Mouse (Mus musculus) megakaryocyte, embryonic 14.5 days (primary cell): ENCODE data around the gene Tmed9. TPM values are rescaled to one million over a fixed set of nuclear protein-coding genes. Genes with fewer than 3 reads are reported as not detected.
A peak's percentile ranks its signal among the peaks of the same experiment; 100 is the strongest.
"Not testable (repeated sequence)": the region's sequence is repeated elsewhere in the genome, so short reads cannot be mapped to it uniquely, and the experiment has no call there.

Experiments used
- H3K27me3 ChIP-seq: replicated peaks from 2 replicates; pipeline ENCODE3; 2012; ENCODE audit warnings: inconsistent platforms
- H3K36me3 ChIP-seq: replicated peaks from 2 replicates; pipeline ENCODE3; 2012; ENCODE audit warnings: low read length, inconsistent platforms, mixed read lengths
- H3K4me1 ChIP-seq: 2 replicates; pipeline ENCODE4 v1.6.1; 2012; ENCODE audit warnings: inconsistent platforms
- H3K4me3 ChIP-seq: replicated peaks from 2 replicates; pipeline ENCODE3; 2012; ENCODE audit warnings: moderate library complexity, mild to moderate bottlenecking, inconsistent platforms
- H3K9me3 ChIP-seq: 2 replicates; pipeline ENCODE4 v1.6.1; 2012; ENCODE audit warnings: inconsistent platforms
- FLI1 ChIP-seq: IDR thresholded peaks from 2 replicates; pipeline ENCODE4 v1.6.1; 2012; ENCODE audit warnings: low read length, inconsistent platforms, mixed read lengths
- GATA1 ChIP-seq: IDR thresholded peaks from 3 replicates; pipeline ENCODE4 v1.6.1; 2012; ENCODE audit warnings: mixed read lengths, low read length, inconsistent platforms, borderline replicate concordance
- polyA plus RNA-seq: library from polyadenylated mRNA; stranded (reverse); fragments of >175 nt; gene quantifications from 2 replicates; pipeline ENCODE4 v1.2.3, GENCODE M21; 2012; ENCODE audit warnings: low replicate concordance; ENCODE audit not compliant: insufficient read depth

Gene Tmed9
- polyA plus RNA-seq, 1 experiment: 240 TPM

DNA sequence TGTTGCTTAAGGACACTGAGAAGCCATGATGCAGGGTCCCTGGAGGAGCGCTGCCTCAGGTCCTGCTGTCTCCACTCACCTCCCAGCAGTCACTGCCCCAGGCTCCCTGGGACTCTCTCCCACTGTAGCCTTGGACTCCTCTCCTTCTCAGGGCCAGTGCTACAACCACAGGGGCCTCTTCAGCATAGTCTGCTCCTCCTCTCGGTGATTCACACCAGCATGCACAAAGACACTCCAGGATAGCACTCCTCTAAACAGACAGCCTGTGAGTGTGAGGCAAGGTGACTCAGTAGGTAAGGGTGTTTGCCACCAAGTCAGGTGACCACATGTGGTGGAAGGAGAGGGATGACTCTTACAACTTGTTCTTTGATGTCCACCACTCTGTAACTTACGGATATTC lies 31.1 kb downstream of the Tmed9 start:
- H3K9me3 ChIP-seq: no peaks in the 10 kb centered on the region
- peaks cover 58% of the 10 kb centered on the region for H3K4me1 ChIP-seq
- TF ChIP-seq GATA1: no peak
- TF ChIP-seq FLI1: no peak
- H3K4me3 ChIP-seq: no peak overlapping the region
- peaks cover 74% of the 10 kb centered on the region for H3K36me3 ChIP-seq
- H3K27me3 ChIP-seq: no peaks in the 10 kb centered on the region

DNA sequence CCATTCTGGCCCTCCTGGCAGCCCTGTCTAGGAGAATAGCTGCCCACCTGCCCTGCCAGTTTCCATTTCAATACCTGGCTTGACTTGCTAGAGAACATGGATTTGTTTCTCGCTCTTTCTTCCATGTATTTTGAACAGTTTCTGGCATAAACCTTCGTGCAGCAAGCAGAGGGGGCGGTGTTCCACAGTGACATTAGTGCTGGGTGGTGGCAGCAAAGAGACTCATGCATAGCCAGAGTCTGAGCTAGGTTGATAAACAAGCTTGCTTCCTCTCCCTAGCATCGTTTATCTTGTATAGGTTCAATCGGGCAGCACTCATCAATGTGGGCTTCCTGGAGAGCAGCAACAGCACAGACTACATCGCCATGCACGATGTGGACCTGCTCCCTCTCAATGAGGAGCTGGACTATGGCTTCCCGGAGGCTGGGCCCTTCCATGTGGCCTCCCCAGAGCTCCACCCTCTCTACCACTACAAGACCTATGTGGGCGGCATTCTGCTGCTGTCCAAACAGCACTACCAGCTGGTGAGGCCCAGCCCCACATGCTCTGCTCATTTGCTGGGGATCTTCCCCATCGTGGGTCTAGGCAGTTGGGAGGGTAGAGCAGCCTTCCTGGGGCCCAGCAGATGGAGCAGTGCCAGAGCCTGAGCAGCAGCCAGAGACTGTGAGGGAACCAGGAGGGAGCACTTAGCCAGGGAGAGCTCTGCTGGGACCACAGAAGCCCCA lies 33.5 kb downstream of the Tmed9 start:
- no peaks in the 10 kb centered on the region for H3K27me3 ChIP-seq
- H3K4me3 ChIP-seq: no peak overlapping the region
- TF ChIP-seq FLI1 (no peak), GATA1 (no peak)
- H3K4me1 ChIP-seq: peaks cover 42% of the 10 kb centered on the region
- H3K9me3 ChIP-seq: no peaks in the 10 kb centered on the region
- peaks cover 96% of the 10 kb centered on the region for H3K36me3 ChIP-seq

DNA sequence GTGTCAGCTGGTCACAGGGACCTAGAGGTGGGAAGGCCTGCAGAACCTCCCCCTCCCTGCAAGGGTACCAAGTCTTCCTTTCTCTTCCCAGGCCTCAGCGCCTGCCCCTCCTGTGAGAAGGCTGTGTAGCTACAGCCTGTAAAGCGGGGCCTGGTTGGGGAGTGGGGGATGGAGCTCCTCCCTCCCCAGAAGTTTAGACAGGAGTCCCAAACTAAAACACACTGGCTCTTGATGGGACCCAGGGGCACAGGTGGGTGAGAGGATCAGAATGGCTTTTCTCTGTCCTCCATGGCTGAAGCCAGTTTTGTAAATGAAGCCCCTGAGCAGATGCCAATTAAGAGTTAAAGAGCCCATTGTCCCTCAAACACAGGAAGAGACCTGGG lies 34.1 kb downstream of the Tmed9 start:
- Histone ChIP-seq H3K27me3 (no peaks in the 10 kb centered on the region), H3K4me1 (peaks cover 36% of the 10 kb centered on the region), H3K4me3 (no peak overlapping the region), H3K36me3 (peaks cover 95% of the 10 kb centered on the region), H3K9me3 (no peaks in the 10 kb centered on the region)
- no peak for TF ChIP-seq FLI1
- no peak for TF ChIP-seq GATA1

DNA sequence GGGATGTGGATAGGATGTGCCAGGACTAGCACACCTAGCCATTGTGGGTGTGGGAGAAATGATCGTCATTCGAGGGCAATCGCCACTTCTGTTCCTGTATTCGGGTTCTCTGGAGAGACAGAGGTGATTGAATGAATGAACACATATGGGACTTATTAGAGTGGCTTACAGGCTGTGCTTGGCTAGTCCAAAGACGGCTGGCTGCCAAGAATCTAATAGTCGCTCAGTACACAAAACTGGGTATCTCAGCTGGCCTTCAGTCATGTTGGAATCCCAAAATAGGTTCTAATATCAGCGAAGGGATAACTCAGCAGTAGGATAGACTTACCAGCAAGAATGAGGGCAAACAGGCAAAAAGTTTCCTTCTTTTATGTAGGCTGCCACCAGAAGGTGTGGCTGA lies 38.5 kb downstream of the Tmed9 start:
- Histone ChIP-seq H3K36me3 (peaks cover 87% of the 10 kb centered on the region), H3K4me3 (no peak overlapping the region), H3K4me1 (peaks cover 10% of the 10 kb centered on the region), H3K9me3 (no peaks in the 10 kb centered on the region), H3K27me3 (no peaks in the 10 kb centered on the region)
- TF ChIP-seq GATA1 (no peak), FLI1 (no peak)

DNA sequence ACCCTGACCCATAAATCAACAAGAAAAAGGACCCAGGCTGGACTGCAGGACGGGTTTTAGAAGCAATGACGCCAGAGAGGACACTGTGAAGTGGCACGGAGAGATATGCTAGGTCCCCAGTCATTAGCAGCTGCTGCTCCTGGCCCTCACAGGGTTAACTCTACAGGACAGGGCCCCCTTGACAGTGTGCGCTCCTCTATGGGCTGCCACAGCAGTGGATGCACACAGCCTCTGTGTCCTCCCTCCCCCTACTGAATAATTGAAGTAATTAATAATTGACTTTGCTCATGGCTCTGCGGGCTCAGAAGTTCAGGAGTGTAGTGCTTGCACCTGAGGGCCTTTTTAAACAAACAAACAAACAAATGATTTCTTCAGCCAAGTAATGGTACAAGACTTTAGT lies 39.9 kb downstream of the Tmed9 start:
- Histone ChIP-seq H3K9me3 (peaks cover 5% of the 10 kb centered on the region; the same call in 1 of the 2 replicates), H3K36me3 (peaks cover 81% of the 10 kb centered on the region), H3K4me3 (no peak overlapping the region), H3K4me1 (peaks cover 6% of the 10 kb centered on the region), H3K27me3 (no peaks in the 10 kb centered on the region)
- TF ChIP-seq GATA1: no peak
- no peak for TF ChIP-seq FLI1

DNA sequence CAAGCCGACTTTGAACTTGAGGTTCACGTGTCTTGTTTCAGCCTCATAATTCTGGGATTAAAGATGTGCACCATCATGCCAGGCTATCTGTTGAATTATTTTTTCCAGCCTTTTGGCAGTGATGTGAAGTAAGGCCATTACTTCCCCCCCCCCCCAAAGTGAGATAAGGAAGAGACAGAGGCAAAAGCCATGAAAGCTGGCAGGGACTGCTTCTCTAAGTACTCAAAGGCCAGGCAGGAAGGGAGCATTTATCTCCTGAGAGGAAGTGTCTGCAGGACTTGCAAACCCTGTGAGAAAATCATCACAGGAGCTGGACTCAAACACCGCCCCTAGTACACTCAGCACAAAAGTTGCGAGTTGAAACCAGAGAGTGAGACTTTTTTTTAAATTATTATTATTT lies 45.8 kb downstream of the Tmed9 start:
- peaks cover 5% of the 10 kb centered on the region; the same call in 1 of the 2 replicates for H3K9me3 ChIP-seq
- no peaks in the 10 kb centered on the region for H3K27me3 ChIP-seq
- peaks cover 30% of the 10 kb centered on the region for H3K36me3 ChIP-seq
- no peak overlapping the region for H3K4me3 ChIP-seq
- TF ChIP-seq FLI1: no peak
- TF ChIP-seq GATA1: no peak
- H3K4me1 ChIP-seq: peaks cover 51% of the 10 kb centered on the region

DNA sequence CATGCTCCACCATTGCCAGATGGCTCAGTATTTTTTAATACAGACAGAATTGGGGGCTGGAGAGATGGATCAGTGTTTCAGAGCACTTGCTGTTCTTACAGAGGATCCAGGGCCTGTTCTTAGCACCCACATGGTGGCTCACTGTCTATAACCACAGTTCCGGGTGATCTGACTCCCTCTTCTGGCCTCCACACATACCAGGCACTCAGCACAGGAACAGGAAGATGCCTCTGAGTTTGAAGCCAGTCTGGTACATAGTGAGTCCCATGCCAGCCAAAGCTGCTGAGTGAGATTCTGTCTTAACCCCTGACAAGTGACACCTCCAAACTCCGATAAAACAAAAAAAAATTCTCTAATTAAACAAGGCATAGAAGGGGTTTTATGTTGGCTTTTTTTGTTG lies 46.7 kb downstream of the Tmed9 start:
- no peak for TF ChIP-seq GATA1
- TF ChIP-seq FLI1: no peak
- H3K27me3 ChIP-seq: no peaks in the 10 kb centered on the region

DNA sequence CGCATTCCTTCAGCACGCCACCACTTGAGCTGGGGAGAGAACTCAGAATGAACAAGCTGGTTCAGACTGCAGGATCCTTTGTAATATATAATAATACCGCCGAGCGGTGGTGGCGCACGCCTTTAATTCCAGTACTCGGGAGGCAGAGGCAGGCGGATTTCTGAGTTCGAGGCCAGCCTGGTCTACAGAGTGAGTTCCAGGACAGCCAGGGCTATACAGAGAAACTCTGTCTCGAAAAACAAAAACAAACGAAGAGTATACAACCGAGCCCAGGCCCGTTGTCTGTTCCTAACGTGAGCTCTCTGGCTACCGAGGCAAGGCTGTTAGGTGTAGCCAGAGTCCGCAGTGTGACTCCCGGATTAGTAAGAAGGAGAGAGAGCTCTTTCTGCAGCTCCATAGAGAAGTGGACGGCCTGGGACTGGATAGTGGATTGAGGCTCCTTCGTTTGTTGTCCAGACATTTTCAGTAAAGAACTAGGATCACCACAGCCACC lies 48.7 kb downstream of the Tmed9 start:
- not testable (repeated sequence) for H3K27me3 ChIP-seq, H3K9me3 ChIP-seq
- Histone ChIP-seq H3K4me1 (peaks cover 61% of the 10 kb centered on the region), H3K36me3 (peaks cover 35% of the 10 kb centered on the region), H3K4me3 (peak overlapping the region; percentile 94)

More for the DNA sequence above, 46.7 kb downstream of the Tmed9 start:
- H3K36me3 ChIP-seq: peaks cover 31% of the 10 kb centered on the region
- peaks cover 57% of the 10 kb centered on the region for H3K4me1 ChIP-seq
- H3K9me3 ChIP-seq: peaks cover 5% of the 10 kb centered on the region; the same call in 1 of the 2 replicates
- no peak overlapping the region for H3K4me3 ChIP-seq

DNA sequence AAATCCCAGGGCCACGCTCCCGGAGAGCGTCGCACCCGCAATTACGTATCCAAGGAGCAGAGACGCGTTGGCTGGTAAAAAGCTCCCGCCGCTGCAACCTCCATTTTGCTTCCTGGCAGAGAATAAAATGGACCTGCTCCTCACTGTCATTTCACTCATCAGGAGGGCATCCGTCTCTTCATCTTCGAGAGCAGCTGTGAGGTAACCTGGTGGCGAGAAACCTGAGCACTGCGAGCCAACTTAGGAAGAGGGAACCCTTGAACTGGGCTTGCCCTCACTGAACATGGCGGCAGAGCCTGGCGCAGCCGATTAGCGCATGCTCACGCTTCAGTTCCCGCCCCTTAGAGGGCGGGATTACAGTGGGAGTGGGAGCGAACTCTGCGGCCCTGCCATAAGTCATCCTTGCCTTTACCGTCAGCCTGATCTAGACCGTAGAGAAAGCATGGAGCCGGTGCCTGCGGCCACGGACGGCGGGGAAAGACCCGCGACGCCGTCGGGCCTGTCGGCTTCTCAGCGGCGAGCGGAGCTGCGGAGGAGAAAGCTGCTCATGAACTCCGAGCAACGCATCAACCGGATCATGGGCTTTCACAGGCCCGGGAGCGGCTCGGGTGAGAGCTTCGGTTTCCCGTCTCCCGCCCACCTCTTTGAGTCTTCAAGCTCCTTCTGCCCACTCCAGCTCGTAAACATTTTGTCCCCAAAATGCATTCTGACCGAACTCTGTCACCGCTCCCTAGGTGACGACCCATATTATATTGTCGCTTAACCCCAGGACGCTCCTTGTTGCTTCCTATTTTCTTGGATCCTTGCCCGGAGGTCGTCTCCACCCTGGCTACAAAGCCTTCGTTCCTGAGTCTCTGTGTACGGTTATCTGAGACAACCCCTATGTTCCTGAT lies 49.4 kb downstream of the Tmed9 start, which contains the start of gene Caml:
TSS of gene Caml (plus strand) at position 357 of the 893 bp plus-strand sequence.
- no peaks in the 10 kb centered on the region for H3K9me3 ChIP-seq
- no peak for TF ChIP-seq FLI1
- TF ChIP-seq GATA1: no peak
- H3K27me3 ChIP-seq: no peaks in the 10 kb centered on the region
- peak within 1 kb of the TSS; percentile 94 for H3K4me3 ChIP-seq
- peaks cover 61% of the 10 kb centered on the region for H3K4me1 ChIP-seq
- peaks cover 36% of the 10 kb centered on the region for H3K36me3 ChIP-seq
